Mouse (Mus musculus) lung, postnatal 0 days (tissue): Measurements from ENCODE around the gene Hoxa13.

Experiments used
- CTCF ChIP-seq: IDR thresholded peaks from 2 replicates; pipeline ENCODE4 v1.5.1; 2016; ENCODE audit warnings: antibody characterized with exemption, mild to moderate bottlenecking
- EP300 ChIP-seq: IDR thresholded peaks from 2 replicates; pipeline ENCODE4 v1.6.1; 2016; ENCODE audit warnings: antibody characterized with exemption, mild to moderate bottlenecking, control low read depth

DNA sequence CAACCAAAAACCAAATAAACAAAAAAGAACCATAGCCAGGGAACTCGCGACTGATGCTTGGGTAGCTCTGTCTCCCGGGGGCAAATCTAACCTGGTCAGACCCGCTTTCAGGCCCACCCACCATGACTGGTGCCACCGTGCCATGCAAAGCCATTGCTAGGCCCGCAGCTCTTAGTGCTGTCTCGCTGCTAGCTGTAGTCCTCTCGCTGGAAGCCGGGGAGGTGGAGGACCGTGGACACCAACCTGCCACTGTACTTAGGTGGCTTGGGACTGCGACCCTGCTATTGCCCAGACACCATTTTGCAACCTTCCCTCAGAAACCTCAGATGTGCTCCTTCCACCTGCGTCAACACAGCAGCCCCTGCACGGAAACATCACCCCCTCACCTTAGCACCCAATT is 48.7 kb downstream of the Hoxa13 start:
- no peak for TF ChIP-seq CTCF
- TF ChIP-seq EP300: no peak
